Mouse (Mus musculus) heart, embryonic 10.5 days (tissue): ENCODE data around the gene Gm20388. TPM values are rescaled to one million over a fixed set of nuclear protein-coding genes. Genes with fewer than 3 reads are reported as not detected.
A peak's percentile ranks its signal among the peaks of the same experiment; 100 is the strongest.

ENCODE experiments used
- DNase-seq: peaks from one replicate; pipeline ENCODE4 v3.0.0-alpha.2; 2017; ENCODE audit warnings: low spot score
- H3K27ac ChIP-seq: fragments of 300-500 bp; sonication (generic); 2 replicates; pipeline ENCODE4 v1.5.1; 2016; ENCODE audit warnings: mild to moderate bottlenecking
- H3K27me3 ChIP-seq: fragments of 300-500 bp; sonication (generic); 2 replicates; pipeline ENCODE4 v1.6.1; 2016; ENCODE audit warnings: mild to moderate bottlenecking; ENCODE audit not compliant: poor library complexity, insufficient read depth, severe bottlenecking
- H3K36me3 ChIP-seq: fragments of 300-500 bp; sonication (generic); 2 replicates; pipeline ENCODE4 v1.6.1; 2016; ENCODE audit warnings: mild to moderate bottlenecking, moderate library complexity
- H3K4me1 ChIP-seq: fragments of 300-500 bp; sonication (generic); 2 replicates; pipeline ENCODE4 v1.6.1; 2016; ENCODE audit warnings: mild to moderate bottlenecking
- H3K4me3 ChIP-seq: fragments of 300-500 bp; sonication (generic); 2 replicates; pipeline ENCODE4 v1.5.1; 2016; ENCODE audit warnings: mild to moderate bottlenecking, moderate library complexity
- H3K9me3 ChIP-seq: fragments of 300-500 bp; sonication (generic); 2 replicates; pipeline ENCODE4 v1.6.1; 2016; ENCODE audit warnings: mild to moderate bottlenecking, moderate library complexity
- WGBS: fragments of 180-500 bp; shearing (Covaris S2); methylation state at CpG from one replicate; pipeline ENCODE4 v1.1.7; 2016; 5-methylcytosine and 5-hydroxymethylcytosine counted together
- polyA plus RNA-seq: library from polyadenylated mRNA; unstranded; fragments of >200 nt; fragmentation: Nextera tagmentation; extraction: Ambion mirVana; gene quantifications from 2 replicates; pipeline ENCODE4 v1.2.1, GENCODE M21; 2016

The Gm20388 gene
- polyA plus RNA-seq, 1 experiment from 2014 or later: 4.5 TPM

- Histone ChIP-seq H3K4me3 (no peak overlapping the region), H3K9me3 (no peaks in the 10 kb centered on the region), H3K27me3 (peaks cover 19% of the 10 kb centered on the region), H3K4me1 (peaks cover 46% of the 10 kb centered on the region), H3K36me3 (no peaks in the 10 kb centered on the region), H3K27ac (0 out of 2 replicates have a peak overlapping the region, but pooled peaks have one; percentile 1)
- DNase-seq: no peak
- WGBS: 94% methylated on average over 7 of the region's 7 CpGs
Observed at GRCm38 (mm10) chr8:120433143-120433542, 522.5 kb downstream of the Gm20388 start.

DNA sequence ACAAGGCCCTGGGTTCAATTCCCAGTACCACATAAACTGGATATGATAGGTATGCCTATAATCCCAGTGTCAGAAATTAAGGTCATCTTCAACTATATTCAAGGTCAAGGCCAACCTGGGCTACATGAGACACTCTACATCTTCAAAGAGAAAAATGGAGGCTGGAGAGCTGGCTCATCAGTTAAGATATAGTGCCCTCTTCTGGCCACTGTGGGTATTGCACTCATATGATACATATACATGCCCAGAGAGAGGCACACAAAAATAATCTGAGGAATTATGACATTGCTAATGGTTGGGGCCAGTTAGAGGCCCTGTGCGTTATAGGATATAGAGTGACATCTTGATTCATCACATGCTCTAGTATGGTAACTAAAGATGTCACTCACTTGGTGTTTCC, 523.1 kb downstream of the Gm20388 start:
- no peak overlapping the region for H3K4me3 ChIP-seq
- H3K27me3 ChIP-seq: peaks cover 25% of the 10 kb centered on the region
- H3K4me1 ChIP-seq: peaks cover 44% of the 10 kb centered on the region
- H3K27ac ChIP-seq: no peak overlapping the region
- no peak for DNase-seq
- H3K9me3 ChIP-seq: no peaks in the 10 kb centered on the region
- no peaks in the 10 kb centered on the region for H3K36me3 ChIP-seq
- 93% methylated on average over 1 of the region's 1 CpGs for WGBS

GRCm38 (mm10) chr8:120435781-120436180, 525.1 kb downstream of the Gm20388 start:
- Histone ChIP-seq H3K36me3 (no peaks in the 10 kb centered on the region), H3K27me3 (peaks cover 43% of the 10 kb centered on the region), H3K4me3 (no peak overlapping the region), H3K27ac (peak overlapping the region; percentile 2; the same call in 1 of the 2 replicates), H3K4me1 (peaks cover 62% of the 10 kb centered on the region), H3K9me3 (no peaks in the 10 kb centered on the region)
- DNase-seq: no peak
- 87% methylated on average over 15 of the region's 15 CpGs for WGBS

- H3K4me1 ChIP-seq: peaks cover 67% of the 10 kb centered on the region
Observed at GRCm38 (mm10) chr8:120436491-120437030, 525.9 kb downstream of the Gm20388 start.

DNA sequence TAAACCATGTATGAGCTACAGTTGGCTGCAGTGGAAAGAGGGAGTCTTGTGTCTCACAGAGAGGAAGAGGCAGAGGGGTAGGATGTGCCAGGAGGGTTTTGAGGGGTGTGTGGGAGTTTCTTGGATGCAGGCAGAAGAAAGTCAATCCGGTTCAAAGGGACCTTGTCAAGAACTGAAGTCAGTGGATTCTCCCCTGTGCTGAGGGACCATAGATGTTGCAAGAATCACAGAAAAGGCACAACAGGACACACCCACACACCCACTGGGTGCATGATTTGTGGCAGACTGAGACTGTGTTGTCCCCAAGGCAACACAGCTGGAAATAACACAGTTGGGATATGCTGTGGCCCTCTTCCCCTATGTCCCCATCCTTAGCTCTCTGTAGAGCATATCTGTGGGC, 526.6 kb downstream of the Gm20388 start:
- 69% methylated on average over 1 of the region's 1 CpGs for WGBS
- Histone ChIP-seq H3K27me3 (peaks cover 51% of the 10 kb centered on the region), H3K36me3 (no peaks in the 10 kb centered on the region), H3K27ac (peak overlapping the region; percentile 29; the same call in 1 of the 2 replicates), H3K4me3 (no peak overlapping the region), H3K4me1 (peaks cover 72% of the 10 kb centered on the region), H3K9me3 (no peaks in the 10 kb centered on the region)
- DNase-seq: no peak

More at GRCm38 (mm10) chr8:120436491-120437030, 525.9 kb downstream of the Gm20388 start:
- H3K27ac ChIP-seq: peak overlapping the region; percentile 29; the same call in 1 of the 2 replicates
- H3K9me3 ChIP-seq: no peaks in the 10 kb centered on the region
- no peak for DNase-seq
- WGBS: 47% methylated on average over 5 of the region's 5 CpGs
- H3K4me3 ChIP-seq: no peak overlapping the region
- peaks cover 51% of the 10 kb centered on the region for H3K27me3 ChIP-seq
- no peaks in the 10 kb centered on the region for H3K36me3 ChIP-seq

- no peak for DNase-seq
- H3K27ac ChIP-seq: 0 out of 2 replicates have a peak overlapping the region, but pooled peaks have one; percentile 8
- no peak overlapping the region for H3K4me3 ChIP-seq
- H3K9me3 ChIP-seq: no peaks in the 10 kb centered on the region
- H3K36me3 ChIP-seq: no peaks in the 10 kb centered on the region
- H3K4me1 ChIP-seq: peaks cover 73% of the 10 kb centered on the region
- 82% methylated on average over 21 of the region's 21 CpGs for WGBS
- peaks cover 51% of the 10 kb centered on the region for H3K27me3 ChIP-seq
Observed at GRCm38 (mm10) chr8:120437666-120438395, 527.2 kb downstream of the Gm20388 start.

DNA sequence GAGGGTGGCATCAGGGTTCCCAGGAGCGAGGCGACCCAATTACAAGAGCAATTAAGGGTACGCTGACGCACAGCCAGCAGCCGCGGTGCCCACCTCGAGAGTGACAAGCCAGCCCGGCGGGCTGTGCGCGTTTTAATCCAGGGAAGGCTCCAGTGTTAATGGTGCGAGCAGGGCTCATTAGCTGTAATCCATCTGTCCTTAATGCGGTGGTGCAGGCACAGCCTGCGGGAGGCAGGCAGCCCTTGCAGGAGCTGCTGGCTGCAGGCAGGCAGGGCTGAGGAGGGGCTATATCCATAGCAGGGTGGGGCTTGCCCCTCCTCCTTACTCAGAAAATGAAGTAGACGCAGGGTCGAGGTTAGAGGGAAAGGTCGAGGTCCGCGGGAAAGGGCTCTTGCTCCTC, 528.7 kb downstream of the Gm20388 start:
- H3K4me1 ChIP-seq: peaks cover 76% of the 10 kb centered on the region
- 10% methylated on average over 19 of the region's 19 CpGs for WGBS
- H3K4me3 ChIP-seq: peak overlapping the region; percentile 31; the same call in 1 of the 2 replicates
- H3K27ac ChIP-seq: peak overlapping the region; percentile 67
- DNase-seq: no peak
- H3K27me3 ChIP-seq: peaks cover 51% of the 10 kb centered on the region
- H3K9me3 ChIP-seq: no peaks in the 10 kb centered on the region
- H3K36me3 ChIP-seq: no peaks in the 10 kb centered on the region

DNA sequence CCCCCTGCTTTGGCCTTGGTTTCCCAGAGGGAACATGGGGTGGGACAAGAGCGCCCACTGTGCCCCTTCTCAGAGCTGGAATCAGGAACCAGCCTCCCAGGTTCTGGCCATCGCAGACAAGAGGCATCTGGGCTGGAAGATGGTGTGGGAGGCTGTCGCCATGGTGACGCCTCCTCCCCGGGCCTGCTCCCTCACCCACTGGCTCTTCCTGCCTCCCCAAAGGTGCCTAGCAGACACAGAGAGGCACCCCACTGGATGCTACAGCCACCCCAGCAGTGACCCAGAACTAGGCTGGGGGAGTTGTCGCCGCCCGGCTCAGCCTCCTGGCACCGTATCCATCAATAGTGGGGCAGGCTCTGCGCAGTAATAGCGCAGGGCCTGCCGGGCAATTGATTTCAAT, 530.1 kb downstream of the Gm20388 start:
- Histone ChIP-seq H3K27me3 (peaks cover 51% of the 10 kb centered on the region), H3K36me3 (no peaks in the 10 kb centered on the region), H3K4me1 (peaks cover 79% of the 10 kb centered on the region), H3K9me3 (no peaks in the 10 kb centered on the region), H3K4me3 (no peak overlapping the region), H3K27ac (0 out of 2 replicates have a peak overlapping the region, but pooled peaks have one; percentile 60)
- no peak for DNase-seq
- WGBS: 83% methylated on average over 12 of the region's 12 CpGs

DNA sequence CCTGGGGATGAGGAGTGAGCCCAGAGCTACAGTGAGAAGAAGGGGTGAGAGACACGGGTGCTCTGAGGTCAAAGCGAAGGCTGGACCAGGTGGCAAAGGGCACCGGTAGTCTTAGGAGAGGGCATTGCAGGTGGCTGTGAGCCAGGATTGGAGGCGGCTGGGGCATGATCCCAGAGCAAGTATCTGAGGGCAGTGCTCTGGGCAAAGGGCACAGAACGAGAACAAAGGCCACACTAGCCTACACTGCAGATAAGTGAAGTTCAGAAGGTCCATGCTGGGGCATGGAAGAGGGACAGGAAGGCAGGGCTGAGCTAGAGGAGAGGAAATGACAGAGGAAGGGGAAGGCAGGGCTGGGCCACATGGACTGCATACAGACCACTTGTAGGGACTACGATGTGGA, 531.0 kb downstream of the Gm20388 start:
- Histone ChIP-seq H3K4me1 (peaks cover 74% of the 10 kb centered on the region), H3K27ac (peak overlapping the region; percentile 60), H3K27me3 (peaks cover 47% of the 10 kb centered on the region), H3K9me3 (no peaks in the 10 kb centered on the region), H3K4me3 (no peak overlapping the region), H3K36me3 (no peaks in the 10 kb centered on the region)
- no peak for DNase-seq
- WGBS: 74% methylated on average over 6 of the region's 6 CpGs

GRCm38 (mm10) chr8:120442306-120443003, 531.8 kb downstream of the Gm20388 start:
- Histone ChIP-seq H3K4me3 (no peak overlapping the region), H3K36me3 (no peaks in the 10 kb centered on the region), H3K4me1 (peaks cover 68% of the 10 kb centered on the region), H3K27ac (0 out of 2 replicates have a peak overlapping the region, but pooled peaks have one; percentile 60), H3K9me3 (no peaks in the 10 kb centered on the region), H3K27me3 (peaks cover 39% of the 10 kb centered on the region)
- WGBS: 36% methylated on average over 4 of the region's 4 CpGs
- DNase-seq: no peak

GRCm38 (mm10) chr8:120445249-120445648, 534.6 kb downstream of the Gm20388 start:
- Histone ChIP-seq H3K4me3 (no peak overlapping the region), H3K9me3 (no peaks in the 10 kb centered on the region), H3K27me3 (peaks cover 14% of the 10 kb centered on the region), H3K36me3 (no peaks in the 10 kb centered on the region), H3K4me1 (peaks cover 66% of the 10 kb centered on the region), H3K27ac (no peak overlapping the region)
- no peak for DNase-seq
- 59% methylated on average over 10 of the region's 10 CpGs for WGBS

- WGBS: 73% methylated on average over 6 of the region's 6 CpGs
Observed at GRCm38 (mm10) chr8:120448131-120448530, 537.5 kb downstream of the Gm20388 start.

DNA sequence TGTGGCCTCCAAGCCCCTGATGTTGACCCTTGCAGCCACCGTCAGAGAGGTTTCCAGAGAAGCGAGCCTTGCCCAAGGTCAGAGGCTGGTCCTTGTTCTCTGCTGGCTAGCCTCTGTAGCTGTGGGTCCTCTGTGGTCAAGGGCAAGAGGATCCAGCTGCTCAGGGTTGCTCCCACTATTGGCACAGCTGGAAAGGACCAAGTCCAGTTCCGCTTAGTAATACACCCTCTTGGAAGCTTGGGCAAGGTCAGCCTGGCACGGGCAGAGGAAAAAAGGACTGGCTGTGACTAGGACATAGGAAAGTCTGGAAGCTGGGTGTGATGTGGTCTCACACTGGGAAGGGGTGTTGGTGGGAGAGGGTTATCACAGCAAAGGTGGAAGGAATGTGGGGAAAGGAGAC, 538.5 kb downstream of the Gm20388 start:
- H3K4me3 ChIP-seq: no peak overlapping the region
- peaks cover 5% of the 10 kb centered on the region; the same call in 1 of the 2 replicates for H3K27me3 ChIP-seq
- H3K27ac ChIP-seq: peak overlapping the region; percentile 80; the same call in 1 of the 2 replicates
- 86% methylated on average over 4 of the region's 4 CpGs for WGBS
- DNase-seq: no peak
- peaks cover 52% of the 10 kb centered on the region for H3K4me1 ChIP-seq
- H3K36me3 ChIP-seq: no peaks in the 10 kb centered on the region
- H3K9me3 ChIP-seq: no peaks in the 10 kb centered on the region

More at GRCm38 (mm10) chr8:120448131-120448530, 537.5 kb downstream of the Gm20388 start:
- no peaks in the 10 kb centered on the region for H3K9me3 ChIP-seq
- peaks cover 44% of the 10 kb centered on the region for H3K4me1 ChIP-seq
- no peak for DNase-seq
- peaks cover 5% of the 10 kb centered on the region; the same call in 1 of the 2 replicates for H3K27me3 ChIP-seq
- peak overlapping the region; percentile 38; the same call in 1 of the 2 replicates for H3K27ac ChIP-seq
- no peaks in the 10 kb centered on the region for H3K36me3 ChIP-seq
- no peak overlapping the region for H3K4me3 ChIP-seq
